Mouse (Mus musculus) neural tube, embryonic 11.5 days (tissue): Measurements from ENCODE around the gene Atf7ip2. TPM values are rescaled to one million over a fixed set of nuclear protein-coding genes. Genes with fewer than 3 reads are reported as not detected.

Experiments used
- microRNA-seq: library from miRNA; unstranded; fragments of <30 nt; microRNA quantifications from one replicate; pipeline ENCODE4, GENCODE M21; 2016
- polyA plus RNA-seq: library from polyadenylated mRNA; unstranded; fragments of >200 nt; fragmentation: Nextera tagmentation; extraction: Ambion mirVana; gene quantifications from 2 replicates; pipeline ENCODE4 v1.2.1, GENCODE M21; 2014

Gene Atf7ip2
- polyA plus RNA-seq, 1 experiment from 2014 or later = 0.90 TPM

Small RNAs within 50 kb of the gene (microRNA-seq; reads per million reads assigned to microRNA genes)
- gene Gm22932 = not detected

Other genes starting within 250 kb of the Atf7ip2 start
- gene Grin2a, start 197.2 kb upstream of the Atf7ip2 start, polyA plus RNA-seq = 1.0 and 1.1 TPM in 2 replicates
- not detected in 2 replicates for gene Rpl39l, start 22.5 kb upstream of the Atf7ip2 start, polyA plus RNA-seq
- 1.6 and 2.0 TPM in 2 replicates for gene Emp2, start 121.3 kb downstream of the Atf7ip2 start, polyA plus RNA-seq
- gene Tekt5, start 202.8 kb downstream of the Atf7ip2 start, polyA plus RNA-seq = 0.17 TPM in 1 of 2 replicates, not detected in the other
- gene Nubp1, start 219.2 kb downstream of the Atf7ip2 start, polyA plus RNA-seq = 68.7 and 69.8 TPM in 2 replicates